Mouse (Mus musculus) lung, embryonic 15.5 days (tissue): ENCODE results near the gene Spsb1. TPM values are rescaled to one million over a fixed set of nuclear protein-coding genes. Genes with fewer than 3 reads are reported as not detected.

Experiments
- ATAC-seq: fragments of 200-750 bp; cut with Nextera tagmentation; 2 replicates; pipeline ENCODE4 v1.8.0; 2017; ENCODE audit warnings: moderate number of reproducible peaks, borderline replicate concordance; ENCODE audit not compliant: low FRiP score, low TSS enrichment; ENCODE audit errors: extremely low read depth
- H3K27ac ChIP-seq: fragments of 300-500 bp; sonication (generic); 2 replicates; pipeline ENCODE4 v1.5.1; 2015; ENCODE audit warnings: moderate library complexity, mild to moderate bottlenecking, inconsistent platforms
- H3K27me3 ChIP-seq: fragments of 300-500 bp; sonication (generic); 2 replicates; pipeline ENCODE4 v1.6.1; 2015; ENCODE audit warnings: inconsistent platforms
- H3K36me3 ChIP-seq: fragments of 300-500 bp; sonication (generic); 2 replicates; pipeline ENCODE4 v1.6.1; 2015; ENCODE audit warnings: inconsistent platforms
- H3K4me1 ChIP-seq: fragments of 300-500 bp; sonication (generic); 2 replicates; pipeline ENCODE4 v1.6.1; 2015; ENCODE audit warnings: inconsistent platforms
- H3K4me2 ChIP-seq: fragments of 300-500 bp; sonication (generic); 2 replicates; pipeline ENCODE4 v1.6.1; 2015; ENCODE audit warnings: inconsistent platforms, mild to moderate bottlenecking, moderate library complexity
- H3K4me3 ChIP-seq: fragments of 300-500 bp; sonication (generic); 2 replicates; pipeline ENCODE4 v1.5.1; 2015; ENCODE audit warnings: mild to moderate bottlenecking, inconsistent platforms
- H3K9ac ChIP-seq: fragments of 300-500 bp; sonication (generic); 2 replicates; pipeline ENCODE4 v1.6.1; 2015; ENCODE audit warnings: inconsistent platforms
- H3K9me3 ChIP-seq: fragments of 300-500 bp; sonication (generic); 2 replicates; pipeline ENCODE4 v1.6.1; 2016; ENCODE audit warnings: inconsistent platforms
- WGBS: fragments of 180-500 bp; shearing (Covaris S2); methylation state at CpG from one replicate; pipeline ENCODE4 v1.1.7; 2015; 5-methylcytosine and 5-hydroxymethylcytosine counted together
- polyA plus RNA-seq: library from polyadenylated mRNA; unstranded; fragments of >200 nt; fragmentation: Nextera tagmentation; extraction: Ambion mirVana; gene quantifications from 2 replicates; pipeline ENCODE4 v1.2.1, GENCODE M21; 2015

Spsb1 gene
- polyA plus RNA-seq, 1 experiment from 2014 or later: 15.6 TPM

DNA sequence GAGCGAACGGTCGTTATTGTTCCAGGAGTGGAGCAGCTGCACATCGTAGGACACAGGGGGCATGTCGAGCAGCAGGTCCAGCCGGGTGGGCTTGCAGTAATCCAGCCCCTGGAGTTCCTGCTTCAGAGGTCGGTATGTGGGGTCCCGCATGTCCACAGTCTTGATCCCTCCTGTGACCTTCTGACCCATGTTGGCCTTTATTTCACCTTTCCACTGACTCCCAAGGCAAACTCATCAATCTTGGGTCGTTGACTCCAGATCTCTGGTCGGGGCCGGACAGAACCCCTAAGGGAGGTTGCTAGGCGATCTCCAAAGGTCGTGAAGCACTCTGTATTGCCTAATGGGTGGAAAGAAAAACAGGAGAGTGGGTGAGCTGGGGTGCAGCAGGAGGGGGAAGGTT, 47.9 kb downstream of the Spsb1 start:
- H3K9ac ChIP-seq: no peak overlapping the region
- H3K36me3 ChIP-seq: peaks cover 4% of the 10 kb centered on the region; the same call in 1 of the 2 replicates
- no peak overlapping the region for H3K4me3 ChIP-seq
- no peak for ATAC-seq
- no peak overlapping the region for H3K27ac ChIP-seq
- no peaks in the 10 kb centered on the region for H3K9me3 ChIP-seq
- WGBS: 40% methylated on average over 13 of the region's 13 CpGs
- H3K4me2 ChIP-seq: no peak overlapping the region
- H3K4me1 ChIP-seq: peaks cover 3% of the 10 kb centered on the region; the same call in 1 of the 2 replicates
- H3K27me3 ChIP-seq: no peaks in the 10 kb centered on the region

DNA sequence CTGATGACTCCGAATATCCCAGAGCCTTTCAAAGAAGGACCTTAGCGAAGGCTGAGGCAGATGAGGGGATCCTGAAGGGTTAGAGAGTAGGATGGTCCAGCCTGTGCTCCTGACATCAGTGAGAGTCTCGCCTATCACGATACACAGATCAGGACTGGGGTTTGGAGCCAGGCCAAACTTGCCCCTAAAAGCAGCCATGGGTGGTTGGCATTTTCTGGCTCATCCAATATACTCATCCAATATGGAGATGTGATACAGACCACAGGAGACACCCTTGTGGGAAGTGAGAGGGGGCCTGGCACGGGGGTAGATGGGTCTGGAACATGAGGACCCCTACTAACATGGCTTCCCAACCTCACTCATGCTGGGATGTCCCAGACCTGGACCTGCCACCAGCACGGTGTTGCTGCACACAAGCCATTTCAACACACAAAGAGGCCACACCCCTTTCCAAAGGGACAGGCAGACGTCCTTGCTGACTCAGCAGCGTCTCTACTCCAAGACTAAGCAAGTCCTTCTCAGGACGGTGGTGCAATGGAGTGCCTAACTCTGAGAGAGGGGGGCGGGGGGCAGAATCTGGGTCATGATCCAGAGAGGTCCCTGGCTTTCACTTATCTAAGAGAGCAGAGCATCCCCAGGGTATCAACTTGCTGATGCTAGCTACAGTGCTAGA, 49.4 kb downstream of the Spsb1 start:
- ATAC-seq: no peak
- Histone ChIP-seq H3K9ac (no peak overlapping the region), H3K27ac (no peak overlapping the region), H3K4me2 (no peak overlapping the region), H3K9me3 (no peaks in the 10 kb centered on the region), H3K4me1 (peaks cover 2% of the 10 kb centered on the region; the same call in 1 of the 2 replicates), H3K27me3 (no peaks in the 10 kb centered on the region), H3K36me3 (peaks cover 4% of the 10 kb centered on the region; the same call in 1 of the 2 replicates), H3K4me3 (no peak overlapping the region)
- WGBS: 83% methylated on average over 10 of the region's 10 CpGs

DNA sequence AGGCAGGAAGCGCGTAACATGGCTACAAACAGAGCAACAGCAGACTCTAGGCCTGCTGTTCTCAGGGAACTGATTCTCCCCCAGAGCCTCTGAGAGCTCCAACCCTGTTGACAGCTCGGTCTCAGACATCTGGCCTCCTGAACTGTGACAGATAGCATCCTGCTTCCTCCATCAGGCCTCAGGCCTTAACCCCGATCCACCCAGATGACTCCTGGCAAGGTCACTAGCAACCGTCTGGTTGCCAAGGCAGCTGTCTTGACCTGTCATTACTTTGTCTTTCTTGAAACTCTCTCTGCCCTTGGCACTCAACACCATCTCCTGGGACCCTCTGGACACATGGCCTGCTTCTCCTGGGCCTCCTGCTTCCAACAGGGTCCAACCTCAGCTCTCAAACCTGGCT, 51.8 kb downstream of the Spsb1 start:
- Histone ChIP-seq H3K9me3 (no peaks in the 10 kb centered on the region), H3K4me2 (no peak overlapping the region), H3K9ac (no peak overlapping the region), H3K36me3 (peaks cover 4% of the 10 kb centered on the region; the same call in 1 of the 2 replicates), H3K4me3 (no peak overlapping the region), H3K27ac (no peak overlapping the region), H3K4me1 (no peaks in the 10 kb centered on the region; the same call in 1 of the 2 replicates), H3K27me3 (no peaks in the 10 kb centered on the region)
- no peak for ATAC-seq
- 51% methylated on average over 5 of the region's 5 CpGs for WGBS

DNA sequence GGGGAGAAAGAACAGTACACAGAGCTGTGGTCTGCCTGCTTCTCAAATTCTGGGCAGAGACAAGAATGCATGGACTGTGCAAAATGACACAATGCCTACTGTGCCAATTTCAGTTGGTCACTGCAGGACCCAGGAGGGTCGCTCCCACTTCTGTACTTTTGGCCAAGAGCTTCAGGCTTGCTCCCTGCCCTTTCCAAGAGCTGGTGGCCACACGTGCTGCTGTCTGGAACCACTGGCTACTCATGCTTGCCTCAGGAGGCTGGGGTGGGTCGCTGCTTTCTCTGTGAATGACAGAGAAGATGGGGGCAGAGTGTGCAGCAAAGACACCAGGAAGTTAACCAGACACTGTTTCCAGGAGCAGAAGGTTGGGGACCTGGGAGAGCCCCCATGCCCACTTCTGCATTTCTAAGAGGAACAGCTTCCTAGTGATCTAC, 53.5 kb downstream of the Spsb1 start:
- Histone ChIP-seq H3K27ac (no peak overlapping the region), H3K4me1 (no peaks in the 10 kb centered on the region), H3K9ac (no peak overlapping the region), H3K4me3 (no peak overlapping the region), H3K36me3 (peaks cover under 1% of the 10 kb centered on the region; the same call in 1 of the 2 replicates), H3K4me2 (no peak overlapping the region), H3K9me3 (no peaks in the 10 kb centered on the region), H3K27me3 (no peaks in the 10 kb centered on the region)
- no peak for ATAC-seq
- WGBS: 60% methylated on average over 3 of the region's 3 CpGs

DNA sequence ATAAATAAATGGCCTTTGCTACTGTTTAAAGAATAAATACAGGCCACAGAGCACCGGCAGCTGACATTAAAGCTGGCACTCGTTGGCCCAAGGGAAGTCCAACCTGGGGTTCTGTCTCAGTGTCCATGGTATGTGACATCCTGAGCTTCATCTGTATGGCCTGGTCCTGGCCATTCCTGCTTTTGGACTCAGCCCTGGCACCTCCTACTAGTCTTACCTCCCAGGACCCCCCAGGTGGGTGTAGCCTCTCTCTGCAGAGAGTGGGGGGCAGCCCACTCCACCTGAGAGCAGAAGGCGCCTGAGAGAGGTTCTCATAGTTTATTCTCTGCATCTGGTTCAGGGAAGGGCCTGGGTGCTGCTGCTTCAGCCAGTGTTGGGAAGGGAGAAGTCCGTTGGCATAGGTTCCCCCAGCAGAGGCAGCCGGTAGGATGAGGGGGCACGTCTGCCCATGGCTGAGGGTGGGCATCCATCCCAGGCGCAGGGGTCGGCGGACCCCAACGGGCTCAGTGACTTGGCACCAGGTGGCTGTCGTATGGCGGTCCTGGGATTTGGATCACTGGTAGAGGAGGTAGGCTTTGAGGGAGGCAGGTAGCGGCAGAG, 57.1 kb downstream of the Spsb1 start:
- no peak overlapping the region for H3K9ac ChIP-seq
- no peak for ATAC-seq
- no peak overlapping the region for H3K4me3 ChIP-seq
- no peaks in the 10 kb centered on the region for H3K36me3 ChIP-seq
- no peaks in the 10 kb centered on the region for H3K9me3 ChIP-seq
- H3K27ac ChIP-seq: no peak overlapping the region
- H3K4me1 ChIP-seq: peaks cover 26% of the 10 kb centered on the region
- H3K27me3 ChIP-seq: no peaks in the 10 kb centered on the region
- 87% methylated on average over 13 of the region's 13 CpGs for WGBS
- no peak overlapping the region for H3K4me2 ChIP-seq

DNA sequence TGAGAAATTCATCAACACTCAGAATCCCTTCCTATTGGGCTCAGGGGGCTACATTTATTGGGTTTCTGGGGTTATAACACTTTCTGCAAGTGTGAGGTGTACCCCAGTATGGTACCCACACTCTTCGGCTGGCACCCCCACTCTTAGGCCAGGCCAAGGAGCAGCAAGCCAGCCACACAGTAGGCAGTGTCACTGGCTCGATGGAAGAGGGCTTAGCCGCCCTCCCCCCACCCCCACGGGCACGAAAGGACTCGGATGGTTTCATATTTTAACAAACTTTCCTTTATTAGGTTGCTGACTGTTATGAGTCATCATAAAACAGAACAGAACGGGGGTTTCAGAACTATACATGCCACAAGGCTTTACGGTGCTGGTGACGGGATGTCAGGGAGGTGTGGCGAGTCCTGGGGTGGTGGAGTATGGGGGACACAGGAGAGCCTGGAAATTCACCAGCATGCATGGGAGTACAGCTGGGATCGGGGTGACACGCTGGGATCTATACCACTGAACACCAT, 58.8 kb downstream of the Spsb1 start:
- no peak for ATAC-seq
- Histone ChIP-seq H3K4me3 (no peak overlapping the region), H3K27me3 (no peaks in the 10 kb centered on the region), H3K27ac (no peak overlapping the region), H3K9ac (no peak overlapping the region), H3K4me2 (no peak overlapping the region), H3K36me3 (no peaks in the 10 kb centered on the region), H3K9me3 (no peaks in the 10 kb centered on the region), H3K4me1 (peaks cover 27% of the 10 kb centered on the region)
- 66% methylated on average over 12 of the region's 12 CpGs for WGBS

DNA sequence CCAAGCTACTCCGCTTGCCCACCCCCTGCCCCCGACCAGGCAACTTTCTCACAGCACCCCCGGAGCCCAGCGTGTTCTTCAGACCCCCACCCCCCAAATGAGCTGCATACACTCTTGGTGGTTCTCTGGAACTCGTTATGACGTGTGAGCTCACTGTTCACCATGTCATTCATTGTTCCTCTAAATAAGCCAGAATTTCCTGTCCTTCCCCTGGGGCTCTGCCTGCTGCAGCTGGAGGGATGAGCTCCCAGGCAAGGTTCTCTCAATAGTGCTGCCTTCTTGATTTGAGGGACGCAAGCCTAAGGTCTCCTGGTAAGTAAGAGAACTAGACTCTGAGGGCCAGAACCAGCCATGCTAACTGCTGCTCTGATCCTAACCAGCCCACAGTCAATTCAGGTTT, 59.6 kb downstream of the Spsb1 start:
- Histone ChIP-seq H3K27ac (peak overlapping the region; percentile 38), H3K4me3 (no peak overlapping the region), H3K4me1 (peaks cover 35% of the 10 kb centered on the region), H3K27me3 (no peaks in the 10 kb centered on the region), H3K4me2 (no peak overlapping the region), H3K36me3 (no peaks in the 10 kb centered on the region), H3K9ac (no peak overlapping the region), H3K9me3 (no peaks in the 10 kb centered on the region)
- no peak for ATAC-seq
- WGBS: 64% methylated on average over 7 of the region's 7 CpGs

DNA sequence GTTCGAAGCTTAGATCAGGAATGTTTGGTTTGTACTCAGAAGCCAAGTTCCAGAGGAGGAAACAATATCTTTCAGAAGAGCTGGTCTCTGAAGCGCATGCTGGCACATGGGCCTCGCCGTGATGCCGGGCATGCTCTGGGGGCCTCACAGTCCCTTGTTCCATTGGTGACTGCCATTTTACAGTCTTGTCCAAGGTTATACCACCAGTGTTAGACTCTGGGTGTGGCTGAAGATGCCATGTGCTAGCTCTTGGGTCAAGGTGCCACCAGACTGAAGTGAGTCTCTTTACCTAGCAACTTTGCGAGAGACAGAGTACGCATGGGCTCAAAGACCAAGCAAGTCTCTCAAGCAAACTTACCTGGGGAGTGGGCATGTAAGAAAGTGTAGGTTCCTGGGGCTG, 60.5 kb downstream of the Spsb1 start:
- WGBS: 89% methylated on average over 7 of the region's 7 CpGs
- H3K27ac ChIP-seq: peak overlapping the region; percentile 38

DNA sequence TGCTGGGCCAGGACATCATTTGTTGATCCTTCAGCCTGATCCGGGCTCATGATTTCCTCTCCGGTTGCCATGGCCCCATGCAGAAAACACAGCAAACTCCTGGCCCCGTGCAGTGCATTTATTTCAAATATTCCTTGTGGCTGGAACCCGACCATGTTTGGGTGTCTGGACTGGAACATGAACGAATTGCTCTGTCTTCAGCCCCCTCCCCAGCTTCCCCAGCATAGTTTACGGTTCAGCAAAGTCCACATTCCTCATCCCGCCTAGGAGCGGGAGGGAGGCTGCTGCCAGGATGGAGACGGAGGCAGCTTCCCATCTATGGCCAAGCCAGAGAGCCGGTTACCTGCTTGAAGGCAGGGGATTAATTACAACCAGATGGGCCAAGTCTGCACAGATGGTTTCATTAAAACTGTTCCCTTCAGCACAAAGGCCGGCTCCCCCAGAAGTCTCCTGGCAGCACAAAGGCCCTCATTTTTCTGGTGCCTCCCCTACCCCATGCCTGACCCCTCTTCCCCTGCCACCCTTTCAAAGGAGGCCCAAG, 61.2 kb downstream of the Spsb1 start:
- no peak overlapping the region for H3K4me3 ChIP-seq
- WGBS: 22% methylated on average over 11 of the region's 11 CpGs
- 0 out of 2 replicates have a peak, but pooled peaks have one; percentile 19 for ATAC-seq
- H3K9ac ChIP-seq: no peak overlapping the region
- no peak overlapping the region for H3K4me2 ChIP-seq
- H3K36me3 ChIP-seq: no peaks in the 10 kb centered on the region
- H3K27ac ChIP-seq: peak overlapping the region; percentile 38
- no peaks in the 10 kb centered on the region for H3K27me3 ChIP-seq
- peaks cover 51% of the 10 kb centered on the region for H3K4me1 ChIP-seq
- no peaks in the 10 kb centered on the region for H3K9me3 ChIP-seq

More for the DNA sequence above, 60.5 kb downstream of the Spsb1 start:
- no peak overlapping the region for H3K9ac ChIP-seq
- H3K9me3 ChIP-seq: no peaks in the 10 kb centered on the region
- H3K4me3 ChIP-seq: no peak overlapping the region
- peaks cover 45% of the 10 kb centered on the region for H3K4me1 ChIP-seq
- ATAC-seq: no peak
- H3K27me3 ChIP-seq: no peaks in the 10 kb centered on the region
- no peaks in the 10 kb centered on the region for H3K36me3 ChIP-seq
- no peak overlapping the region for H3K4me2 ChIP-seq

DNA sequence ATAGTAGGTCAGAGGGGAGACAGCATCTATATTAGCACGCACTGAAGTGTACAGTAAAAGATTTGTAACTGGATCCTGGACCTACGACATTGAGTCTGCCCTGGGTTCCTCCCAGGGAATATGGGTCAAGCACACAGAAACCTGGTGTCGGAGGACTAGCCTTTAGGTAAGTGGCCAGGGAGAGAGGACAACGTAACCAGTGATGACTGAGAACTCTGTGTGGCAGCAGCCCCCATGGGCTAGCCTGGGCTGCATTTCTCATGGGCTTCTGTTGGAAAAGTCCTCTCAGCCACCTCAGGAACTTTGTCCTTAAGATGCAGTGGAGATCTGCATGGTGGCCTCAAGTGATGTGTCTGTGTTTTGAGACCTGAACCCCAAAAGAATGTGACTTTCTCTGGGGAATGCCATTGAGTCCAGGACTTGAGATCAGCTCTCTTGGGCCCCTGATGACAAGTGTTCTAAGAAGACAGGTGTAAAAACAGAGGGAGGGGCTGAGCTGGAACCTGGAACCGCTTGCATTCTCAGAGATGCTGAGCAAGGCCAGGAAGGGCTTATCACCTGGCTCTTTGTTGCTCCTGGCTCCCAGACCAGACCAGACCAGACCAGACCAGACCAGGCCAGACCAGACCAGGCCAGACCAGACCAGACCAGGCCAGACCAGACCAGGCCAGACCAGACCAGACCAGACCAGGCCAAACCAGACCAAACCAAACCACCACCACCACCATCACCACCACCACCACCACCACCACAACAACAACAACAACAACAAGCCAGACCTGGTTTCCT, 63.5 kb downstream of the Spsb1 start:
- Histone ChIP-seq H3K4me1 (peaks cover 61% of the 10 kb centered on the region), H3K9ac (no peak overlapping the region), H3K27me3 (no peaks in the 10 kb centered on the region), H3K27ac (peak overlapping the region; percentile 89), H3K9me3 (no peaks in the 10 kb centered on the region), H3K36me3 (no peaks in the 10 kb centered on the region), H3K4me2 (no peak overlapping the region), H3K4me3 (no peak overlapping the region)
- ATAC-seq: no peak
- 90% methylated on average over 5 of the region's 5 CpGs for WGBS

DNA sequence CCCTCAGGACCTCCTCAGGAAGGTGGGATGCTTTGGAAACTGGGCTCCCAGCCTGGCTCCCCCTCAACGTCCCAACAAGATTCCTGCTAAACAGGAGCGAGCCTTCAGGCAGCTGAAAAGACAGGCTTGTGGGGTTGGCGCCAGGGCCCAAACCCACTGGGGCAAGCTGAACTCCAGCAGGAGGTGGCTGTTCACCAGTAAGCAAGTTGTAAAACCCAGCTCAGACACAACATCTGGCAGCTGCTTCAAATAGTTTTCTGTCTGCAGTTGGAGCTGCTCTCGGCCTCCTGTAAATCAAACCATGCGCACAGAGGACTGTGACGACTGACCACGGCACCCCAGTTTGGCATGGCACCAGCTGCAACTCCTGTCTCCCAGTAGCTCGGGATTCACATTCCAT, 64.3 kb downstream of the Spsb1 start:
- Histone ChIP-seq H3K4me3 (no peak overlapping the region), H3K4me1 (peaks cover 59% of the 10 kb centered on the region), H3K27me3 (no peaks in the 10 kb centered on the region), H3K36me3 (no peaks in the 10 kb centered on the region), H3K9me3 (no peaks in the 10 kb centered on the region), H3K4me2 (peak overlapping the region; percentile 35; the same call in 1 of the 2 replicates), H3K9ac (no peak overlapping the region), H3K27ac (peak overlapping the region; percentile 89)
- ATAC-seq: 0 out of 2 replicates have a peak, but pooled peaks have one; percentile 5
- WGBS: 27% methylated on average over 8 of the region's 8 CpGs
